Comparison of ENCODE assay signal across 8 mouse cellular contexts in genomic region chr5:53266931-53267853, GRCm38 (mm10). TPM values are rescaled to one million over a fixed set of nuclear protein-coding genes. Genes with fewer than 3 reads are reported as not detected.
DNase-seq lines count a peak whose midpoint lies in the region; ATAC-seq and TF ChIP-seq lines count a peak whose summit lies in the region.

Smim20 (plus strand) TSS chr5:53267083.

- peak within 1 kb of the TSS; percentile 70 for H3K4me2 ChIP-seq in forebrain, embryonic 12.5 days
- peak within 1 kb of the TSS; percentile 72 for H3K4me2 ChIP-seq in heart, postnatal 0 days (ENCODE audit: low read depth, low read length)

- peaks cover 26% of the 10 kb centered on the region for H3K4me1 ChIP-seq in E14TG2a.4 (replicated peaks; ENCODE audit: low read depth, low read length)
- H3K4me1 ChIP-seq in forebrain, embryonic 12.5 days, result peaks cover 14% of the 10 kb centered on the region
- H3K4me1 ChIP-seq in heart, postnatal 0 days (ENCODE audit: control insufficient read depth, insufficient read depth), result peaks cover 41% of the 10 kb centered on the region
- H3K4me1 ChIP-seq in lung, adult 2 months (ENCODE audit: control insufficient read depth, insufficient read depth, low read length), result no peaks in the 10 kb centered on the region; the same call in none of the 2 replicates

- peak within 1 kb of the TSS; percentile 85 for H3K4me3 ChIP-seq in E14TG2a.4 (replicated peaks; ENCODE audit: low read length)
- peak within 1 kb of the TSS; percentile 60 for H3K4me3 ChIP-seq in forebrain, embryonic 12.5 days (replicated peaks)
- H3K4me3 ChIP-seq in heart, postnatal 0 days (ENCODE audit: low read depth, low read length), result peak within 1 kb of the TSS; percentile 78
- H3K4me3 ChIP-seq in lung, adult 2 months (replicated peaks; ENCODE audit: extremely low read depth, low read depth, low read length), result peak within 1 kb of the TSS; percentile 90

- peaks cover 28% of the 10 kb centered on the region for H3K36me3 ChIP-seq in E14TG2a.4 (ENCODE audit: insufficient read depth, low read length)
- H3K36me3 ChIP-seq in forebrain, embryonic 12.5 days (replicated peaks), result no peaks in the 10 kb centered on the region
- H3K36me3 ChIP-seq in heart, postnatal 0 days (replicated peaks; ENCODE audit: control insufficient read depth, insufficient read depth, low read length), result no peaks in the 10 kb centered on the region

- peak; percentile 93 for ATAC-seq in forebrain, embryonic 12.5 days (ENCODE audit: low FRiP score)
- ATAC-seq in heart, postnatal 0 days (ENCODE audit: insufficient read depth, low read depth), result peak; percentile 96
- ATAC-seq in neutrophil, adult 5-6 weeks (ENCODE audit: extremely low read depth, insufficient number of reproducible peaks, low FRiP score, poor library complexity, severe bottlenecking), result peak; percentile 93

- DNase-seq in c-Kit-positive CD71-positive TER-119-positive erythroid progenitor cells, embryonic 14.5 days (ENCODE audit: low spot score), result peak; percentile 86
- peak; percentile 91 for DNase-seq in heart, postnatal 0 days (ENCODE audit: low spot score)
- DNase-seq in large intestine, adult 2 months (ENCODE audit: low read depth, low spot score), result peak; percentile 64
- DNase-seq in lung, adult 2 months, result peak; percentile 87
- peak; percentile 71 to 74 for DNase-seq in thymus, adult 18-20 months

- no peaks in the 10 kb centered on the region for H3K27me3 ChIP-seq in E14TG2a.4 (ENCODE audit: insufficient read depth, low read length)
- no peaks in the 10 kb centered on the region for H3K27me3 ChIP-seq in forebrain, embryonic 12.5 days
- H3K27me3 ChIP-seq in heart, postnatal 0 days (ENCODE audit: control insufficient read depth, insufficient read depth, low read length), result no peaks in the 10 kb centered on the region

- H3K9me3 ChIP-seq in E14TG2a.4 (ENCODE audit: low read length), result peaks cover 9% of the 10 kb centered on the region
- no peaks in the 10 kb centered on the region for H3K9me3 ChIP-seq in forebrain, embryonic 12.5 days
- H3K9me3 ChIP-seq in heart, postnatal 0 days (replicated peaks; ENCODE audit: control insufficient read depth, low read length), result no peaks in the 10 kb centered on the region

- TF ChIP-seq CTCF in E14TG2a.4 (conservative IDR thresholded peaks at IDR 0.05; ENCODE audit: low read length), result no peak
- no peak for TF ChIP-seq CTCF in heart, postnatal 0 days (IDR thresholded peaks at IDR 0.05; ENCODE audit: low read depth)
- TF ChIP-seq CTCF in lung, adult 2 months (IDR thresholded peaks at IDR 0.05; ENCODE audit: insufficient read depth, low read length), result no peak

- WGBS in forebrain, embryonic 12.5 days, result 13% methylated on average over 53 of the region's 53 CpGs
- WGBS in heart, postnatal 0 days, result 11% methylated on average over 50 of the region's 53 CpGs
- 9% methylated on average over 53 of the region's 53 CpGs for WGBS in large intestine, adult 2 months
- 12% methylated on average over 53 of the region's 53 CpGs for WGBS in lung, adult 2 months

- TF ChIP-seq POLR2A in lung, adult 2 months (IDR thresholded peaks at IDR 0.05; ENCODE audit: borderline replicate concordance, extremely low read depth, low read depth, low read length), result peak; percentile 56; the same call in 1 of the 2 replicates

- peak within 1 kb of the TSS; percentile 59 for H3K9ac ChIP-seq in forebrain, embryonic 12.5 days
- peak within 1 kb of the TSS; percentile 75 for H3K9ac ChIP-seq in heart, postnatal 0 days (replicated peaks; ENCODE audit: low read depth, low read length)

- no peak for TF ChIP-seq EP300 in heart, postnatal 0 days (IDR thresholded peaks at IDR 0.05; ENCODE audit: low read depth)

- peak within 1 kb of the TSS; percentile 63; the same call in 1 of the 2 replicates for H3K27ac ChIP-seq in forebrain, embryonic 12.5 days
- H3K27ac ChIP-seq in heart, postnatal 0 days (ENCODE audit: low read depth), result peak within 1 kb of the TSS; percentile 94

RNA-seq across cellular contexts. Expression of gene Smim20, which starts in this region (rescaled TPM):
- 58.2 and 59.1 TPM in 2 replicates for polyA plus RNA-seq in forebrain, embryonic 12.5 days (2016; fragmentation: Nextera tagmentation; extraction: Ambion mirVana)
- 153 and 163 TPM in 2 replicates for total RNA-seq in heart, postnatal 0 days (2014; rRNA removed; ENCODE audit: low replicate concordance)
- polyA plus RNA-seq in heart, postnatal 0 days (2015; fragmentation: Nextera tagmentation; extraction: Ambion mirVana), result 218 TPM in 2 replicates
- polyA plus RNA-seq in large intestine, adult 2 months (2012; rRNA removed), result 71.2 and 73.4 TPM in 2 replicates
- polyA plus RNA-seq in lung, adult 2 months (2012; rRNA removed), result 27.9 and 49.9 TPM in 2 replicates
- 31.4 and 35.5 TPM in 2 replicates for total RNA-seq in neutrophil, adult 5-6 weeks (2017)

Comparison
In these comparisons a context has a peak if more than half of its experiments do, and no peak if none do; other contexts are left out.
1. Peak in every context shown above with its lines: DNase-seq, ATAC-seq, H3K4me3 ChIP-seq and H3K27ac ChIP-seq.